Mouse (Mus musculus) liver, embryonic 14.5 days (tissue): ENCODE data around the gene Sytl1.

Source experiments
- CTCF ChIP-seq: IDR thresholded peaks from 2 replicates; pipeline ENCODE4 v1.5.1; 2016; ENCODE audit warnings: antibody characterized with exemption, low read depth, control low read depth
- EP300 ChIP-seq: IDR thresholded peaks from 2 replicates; pipeline ENCODE4 v1.6.1; 2016; ENCODE audit warnings: antibody characterized with exemption, low read depth

DNA sequence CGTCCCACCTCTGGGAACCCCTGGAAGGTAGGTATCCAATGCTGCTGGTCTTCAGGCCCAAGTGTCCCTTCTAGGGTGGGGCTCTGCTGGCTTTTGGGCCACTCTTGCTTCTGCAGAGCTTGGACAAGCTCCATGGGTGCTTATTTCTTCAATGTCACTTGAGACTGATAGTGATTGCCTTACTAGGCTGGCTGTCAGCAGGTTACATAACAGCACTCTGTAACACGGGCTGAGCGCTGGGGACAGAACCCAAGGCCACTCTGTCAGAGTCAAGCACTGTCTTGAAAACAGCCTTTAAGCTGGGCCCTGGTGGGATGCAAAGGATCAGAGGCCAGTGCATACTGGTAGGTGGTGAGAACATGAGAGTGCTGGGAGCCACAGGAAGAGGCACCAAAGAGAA, 2.4 kb upstream of the Sytl1 start:
- no peak for TF ChIP-seq CTCF
- no peak for TF ChIP-seq EP300
